Mouse (Mus musculus): ENCODE data around the gene Tns1.

The Tns1 gene

DNA sequence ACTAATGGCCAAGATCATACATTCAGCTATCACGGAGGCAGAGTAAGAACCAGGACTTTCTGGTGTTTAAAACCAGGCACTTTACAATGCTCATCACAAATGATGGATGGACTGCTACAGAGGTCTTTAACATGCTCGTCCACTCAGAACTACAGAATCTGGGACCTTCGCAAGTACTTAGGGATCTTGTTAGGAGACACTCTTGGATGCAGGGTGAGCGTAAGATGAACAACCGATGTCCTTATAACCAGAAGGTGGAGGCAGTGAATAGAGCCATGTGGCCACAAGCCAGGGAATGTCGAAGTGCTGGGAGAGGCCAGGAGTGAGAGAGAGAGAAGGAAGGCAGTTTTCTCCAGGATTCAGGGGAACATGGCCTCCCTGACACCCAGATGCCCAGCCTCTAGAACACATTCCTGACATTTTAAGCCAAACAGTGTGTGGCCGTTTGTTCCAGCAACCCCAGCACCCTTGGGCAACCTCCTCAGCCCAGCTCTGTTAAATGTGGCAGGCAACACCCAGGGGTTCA lies 130.3 kb downstream of the Tns1 start:
- DNase-seq (ENCODE audit: low read depth, low spot score) = no peak

DNA sequence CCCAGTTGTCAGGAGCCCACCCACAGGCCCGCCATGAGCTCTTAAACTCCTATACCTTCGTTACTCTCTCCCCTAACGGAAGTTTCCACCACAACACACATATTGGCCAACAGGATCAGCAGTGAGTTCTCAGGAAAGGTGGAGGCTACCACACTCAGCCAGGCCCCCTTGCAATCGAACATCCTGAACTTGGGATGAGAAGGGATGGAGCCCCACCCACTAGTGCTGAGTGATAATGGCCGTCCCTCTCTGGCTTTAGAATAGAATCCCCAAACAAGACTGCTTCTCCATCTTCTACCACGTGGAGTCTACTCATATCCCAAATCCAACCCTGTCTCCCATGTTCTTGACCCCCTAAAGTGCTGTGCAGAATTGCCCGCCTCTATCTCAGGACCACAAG lies 131.0 kb downstream of the Tns1 start:
- no peak for DNase-seq (ENCODE audit: low read depth, low spot score)

DNA sequence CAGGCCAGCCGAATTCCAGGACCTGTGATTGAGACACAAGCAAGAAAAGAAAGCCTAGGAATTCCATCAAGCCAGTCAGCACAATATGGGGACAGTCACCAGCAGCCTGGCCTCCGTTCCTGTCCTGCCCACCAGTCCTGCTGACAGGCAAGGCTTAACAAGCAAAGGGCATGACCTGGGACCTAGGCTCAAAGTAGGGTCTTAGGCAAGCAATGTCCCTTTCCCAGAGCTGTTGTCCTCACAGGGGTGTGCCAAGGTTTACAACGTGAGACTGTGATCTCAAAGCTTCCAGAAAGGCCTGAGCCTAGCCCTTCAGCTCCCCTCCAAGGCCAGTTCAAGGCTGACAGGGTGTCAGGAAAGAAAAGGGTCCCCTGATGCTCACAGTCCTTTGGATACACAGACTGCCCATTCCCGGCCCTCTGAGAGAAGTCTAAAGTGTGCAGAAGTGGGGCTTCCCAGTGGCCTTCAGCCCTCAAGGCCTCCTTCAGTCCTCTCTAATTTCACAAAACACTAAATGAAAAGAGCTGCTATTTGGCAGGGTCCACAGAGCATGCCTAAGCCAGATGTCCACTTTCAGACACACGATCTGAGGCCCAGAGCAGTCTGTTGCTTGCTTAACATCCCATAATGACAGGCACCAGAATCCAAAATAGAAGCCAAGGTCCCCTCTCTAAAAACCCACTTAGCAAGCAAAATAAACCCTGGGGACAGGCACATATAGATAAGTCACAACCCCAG lies 131.9 kb downstream of the Tns1 start:
- no peak for DNase-seq (ENCODE audit: low read depth, low spot score)

DNA sequence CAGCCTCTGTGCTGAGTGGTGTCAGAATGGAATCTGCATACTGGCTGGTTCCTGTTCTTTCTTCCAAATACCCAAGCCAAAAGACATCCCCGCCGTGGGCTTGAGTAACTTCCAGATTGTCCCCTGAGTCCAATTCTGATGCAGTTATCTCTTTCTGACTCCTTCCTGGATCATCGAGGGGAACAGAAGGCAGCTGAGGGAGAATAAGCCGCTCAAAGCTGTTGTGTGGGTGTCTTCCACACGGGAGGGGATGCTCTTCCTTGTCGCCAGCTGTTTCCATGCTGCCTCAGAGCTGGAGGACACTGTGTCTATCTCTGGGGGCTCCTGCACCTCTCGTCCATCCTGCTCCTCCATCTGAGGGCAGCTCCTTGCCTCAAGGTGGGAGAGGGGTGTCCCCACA lies 133.0 kb downstream of the Tns1 start:
- DNase-seq (ENCODE audit: low read depth, low spot score) = no peak

DNA sequence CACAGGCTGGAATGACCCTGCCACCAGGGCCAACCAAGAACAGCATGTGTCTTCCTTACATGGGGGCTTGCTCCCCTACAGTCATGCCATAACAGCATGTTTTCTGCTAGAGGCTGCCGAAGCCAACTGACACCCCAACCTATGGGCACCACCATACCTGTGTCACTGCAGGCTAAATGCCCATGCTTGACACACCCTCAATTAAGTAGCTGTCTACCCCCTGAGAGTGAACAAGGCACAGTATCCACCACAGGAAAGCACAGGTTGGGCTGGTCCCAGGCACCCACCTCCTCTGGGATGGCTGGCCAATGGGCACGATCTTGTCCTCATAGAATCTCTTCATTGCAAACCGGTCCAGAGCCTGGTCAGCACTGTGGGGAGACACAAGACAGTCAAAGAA lies 134.2 kb downstream of the Tns1 start:
- DNase-seq (ENCODE audit: low read depth, low spot score) = no peak

DNA sequence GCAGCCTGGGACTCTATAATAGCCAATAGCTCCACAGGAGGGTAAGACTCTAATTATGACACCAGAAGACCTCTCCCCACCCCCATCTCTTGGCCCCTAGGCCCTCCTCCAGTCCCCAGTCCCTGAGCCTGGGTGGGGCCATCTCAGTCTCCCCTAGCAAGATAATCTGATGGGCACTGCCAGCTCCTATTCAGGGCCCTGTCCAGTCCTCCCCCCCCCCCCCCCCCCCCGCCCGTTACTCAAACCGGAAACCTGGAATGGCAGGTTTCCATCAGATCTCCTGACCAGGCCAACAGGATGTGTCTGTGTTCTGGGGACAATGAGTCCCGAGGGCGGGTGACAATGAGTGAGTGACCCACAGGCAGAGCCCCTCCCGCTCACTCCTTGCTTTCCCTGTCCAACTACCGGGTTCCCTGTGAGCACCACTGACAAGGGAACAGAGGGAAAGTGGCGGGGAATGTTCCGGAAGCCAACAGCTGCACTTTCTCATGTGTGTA lies 136.5 kb downstream of the Tns1 start:
- DNase-seq (ENCODE audit: low read depth, low spot score) = no peak

DNA sequence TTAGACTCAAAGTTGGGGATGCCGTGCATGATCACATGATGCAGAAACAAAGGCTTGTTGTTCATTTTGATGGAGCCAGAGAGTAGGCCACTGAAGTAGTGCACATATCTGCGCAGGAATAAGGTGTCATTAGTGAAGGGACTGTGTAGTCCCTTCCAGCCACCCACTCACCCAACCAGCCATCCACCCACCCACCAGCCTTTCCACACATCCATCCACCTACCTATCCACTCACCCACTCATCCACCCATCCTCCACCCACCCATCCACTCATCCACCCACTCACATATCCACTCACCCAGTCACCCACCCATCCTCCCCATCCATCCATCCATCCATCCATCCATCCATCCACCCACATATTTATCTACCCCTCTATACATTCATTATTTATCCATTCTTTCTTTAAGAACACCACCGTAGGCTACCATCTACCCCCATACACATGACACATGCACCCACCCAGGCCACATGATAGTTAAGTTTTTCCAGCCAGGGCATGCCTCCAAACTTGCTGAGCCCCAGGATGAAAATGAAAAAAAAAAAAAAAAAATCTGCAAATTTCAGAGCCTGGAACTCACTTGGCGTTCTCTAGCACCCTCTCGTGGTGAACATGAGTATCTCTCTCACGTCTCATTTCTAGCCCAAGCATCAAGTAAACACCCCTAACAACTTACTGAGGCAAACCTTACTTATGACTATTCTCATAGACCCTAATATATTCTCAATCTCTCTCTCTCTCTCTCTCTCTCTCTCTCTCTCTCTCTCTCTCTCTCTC lies 137.8 kb downstream of the Tns1 start:
- DNase-seq (ENCODE audit: low read depth, low spot score) = peak; percentile 79

DNA sequence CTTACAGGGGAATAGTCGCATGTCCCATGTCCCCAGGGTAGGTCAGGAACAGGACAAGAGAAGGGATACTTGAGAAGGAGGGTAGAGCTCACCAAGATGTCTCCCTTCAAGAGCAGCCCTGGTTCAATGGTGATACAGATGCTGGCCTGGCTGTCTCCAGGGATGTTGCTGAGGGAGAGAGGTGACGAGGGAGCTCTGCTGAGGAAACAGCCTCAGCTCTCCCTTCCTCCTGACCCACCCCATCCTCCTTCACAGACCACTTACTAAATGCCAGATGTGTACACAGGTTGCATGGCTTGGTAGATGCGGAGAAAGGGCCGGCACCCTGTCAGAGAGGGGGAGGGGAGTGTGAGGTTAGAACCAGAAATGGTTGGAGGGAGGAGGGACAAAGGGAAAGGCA lies 138.6 kb downstream of the Tns1 start:
- no peak for DNase-seq (ENCODE audit: low read depth, low spot score)

DNA sequence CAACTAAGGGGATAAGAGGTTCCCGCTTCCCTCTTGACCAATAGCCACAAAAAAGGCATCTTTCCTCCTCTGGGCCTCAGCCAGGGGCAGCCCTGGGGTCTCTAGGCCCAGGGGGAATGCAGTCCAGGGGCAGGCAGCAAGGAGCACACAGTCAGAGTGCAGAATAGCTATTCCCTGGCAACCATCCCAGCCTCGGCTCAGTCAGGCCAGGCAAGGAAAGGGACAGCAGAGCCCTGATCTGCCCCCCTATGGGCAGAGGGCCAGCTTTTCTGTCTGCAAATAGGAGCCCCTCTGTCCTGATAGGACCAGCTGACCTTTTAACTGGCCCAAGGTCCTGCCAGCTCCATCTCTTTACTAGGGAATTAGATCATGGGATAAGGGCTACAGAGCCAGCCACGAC lies 145.0 kb downstream of the Tns1 start:
- no peak for DNase-seq (ENCODE audit: low read depth, low spot score)

DNA sequence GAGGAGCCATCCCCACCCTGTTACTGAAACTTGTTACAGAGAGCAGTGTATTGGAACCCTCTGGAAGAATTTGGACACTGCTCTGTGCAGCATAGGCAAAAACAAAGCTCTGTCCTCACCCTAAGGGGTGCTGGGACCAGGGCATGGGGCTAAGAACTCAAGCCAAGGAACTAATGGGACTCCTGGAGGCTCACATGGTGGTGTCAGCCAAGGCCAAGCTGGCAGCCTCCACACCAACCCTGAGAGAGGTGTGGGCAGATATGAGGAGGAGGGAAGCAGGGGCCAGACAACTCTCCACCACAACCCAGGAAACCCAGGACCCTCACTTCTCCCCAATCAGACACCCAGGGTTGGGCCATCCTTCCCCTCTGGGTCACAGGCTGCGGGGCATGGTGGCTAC lies 145.7 kb downstream of the Tns1 start:
- no peak for DNase-seq (ENCODE audit: low read depth, low spot score)

DNA sequence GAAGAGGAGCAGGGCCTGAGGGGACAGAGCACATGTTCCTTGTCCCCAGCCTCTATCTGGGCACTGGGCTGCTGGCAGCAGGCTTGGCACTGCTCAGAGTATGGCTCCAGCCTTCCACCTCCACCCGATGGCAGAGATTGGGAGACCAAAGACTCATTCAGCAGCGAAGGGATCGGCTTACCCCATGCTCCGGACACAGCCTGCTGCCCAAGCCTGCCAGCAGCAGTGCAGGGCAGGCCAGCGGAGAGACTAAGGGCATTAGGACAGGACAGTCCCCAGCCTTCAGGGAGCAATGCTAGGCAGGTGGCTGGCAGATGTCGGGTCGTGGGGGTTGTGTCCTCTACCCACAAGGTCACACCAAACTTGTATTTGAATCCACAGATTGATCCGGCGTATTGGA lies 150.3 kb downstream of the Tns1 start:
- DNase-seq (ENCODE audit: low read depth, low spot score) = no peak

DNA sequence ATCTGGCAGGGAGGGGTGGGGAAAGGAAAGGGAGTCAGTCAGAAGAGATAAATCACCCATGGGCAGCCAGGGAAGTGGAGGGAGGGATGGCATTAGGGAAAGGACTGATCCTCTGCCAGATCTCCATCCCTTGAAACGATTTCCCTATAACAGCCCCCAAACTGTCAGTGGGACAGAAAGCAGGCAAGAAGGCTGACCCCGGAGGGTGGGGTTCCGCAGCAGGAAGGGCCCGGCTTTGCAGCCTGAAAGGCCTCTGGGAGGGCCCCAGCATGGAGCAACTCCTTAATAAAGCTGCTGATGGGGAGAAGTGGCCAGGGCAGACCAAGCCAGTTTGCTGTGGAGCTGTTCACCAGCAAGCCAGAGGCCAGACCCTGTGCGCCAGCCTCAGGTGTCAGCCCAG lies 151.5 kb downstream of the Tns1 start:
- DNase-seq (ENCODE audit: low read depth, low spot score) = no peak

DNA sequence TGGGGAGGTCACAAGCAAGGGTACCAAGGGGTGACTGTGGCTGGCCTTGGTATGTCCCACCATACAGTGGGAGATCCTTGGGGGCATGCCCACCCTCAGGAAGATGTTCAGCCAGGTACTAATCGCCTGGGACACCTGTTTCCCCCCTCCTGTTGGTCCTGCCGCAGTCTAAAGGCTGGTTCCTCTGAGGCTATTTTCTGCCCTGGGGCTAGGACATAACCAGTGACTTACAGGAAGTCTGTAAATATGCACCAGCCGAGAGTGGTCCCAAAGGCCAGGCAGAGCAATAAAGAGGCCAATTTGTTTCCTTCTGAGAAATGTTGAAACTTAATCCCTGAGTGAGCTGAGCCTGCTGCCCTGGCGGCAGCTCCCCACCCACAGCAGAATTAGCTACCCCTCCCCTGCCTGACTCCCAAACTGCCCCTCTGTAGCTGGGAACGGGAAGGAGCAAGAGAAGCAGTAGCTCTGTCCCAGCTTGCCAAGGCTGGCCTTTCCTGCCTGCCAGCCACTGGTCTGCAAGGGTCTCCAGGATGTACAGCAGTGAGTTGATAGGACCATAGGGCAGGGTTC lies 154.0 kb downstream of the Tns1 start:
- DNase-seq (ENCODE audit: low read depth, low spot score) = no peak

DNA sequence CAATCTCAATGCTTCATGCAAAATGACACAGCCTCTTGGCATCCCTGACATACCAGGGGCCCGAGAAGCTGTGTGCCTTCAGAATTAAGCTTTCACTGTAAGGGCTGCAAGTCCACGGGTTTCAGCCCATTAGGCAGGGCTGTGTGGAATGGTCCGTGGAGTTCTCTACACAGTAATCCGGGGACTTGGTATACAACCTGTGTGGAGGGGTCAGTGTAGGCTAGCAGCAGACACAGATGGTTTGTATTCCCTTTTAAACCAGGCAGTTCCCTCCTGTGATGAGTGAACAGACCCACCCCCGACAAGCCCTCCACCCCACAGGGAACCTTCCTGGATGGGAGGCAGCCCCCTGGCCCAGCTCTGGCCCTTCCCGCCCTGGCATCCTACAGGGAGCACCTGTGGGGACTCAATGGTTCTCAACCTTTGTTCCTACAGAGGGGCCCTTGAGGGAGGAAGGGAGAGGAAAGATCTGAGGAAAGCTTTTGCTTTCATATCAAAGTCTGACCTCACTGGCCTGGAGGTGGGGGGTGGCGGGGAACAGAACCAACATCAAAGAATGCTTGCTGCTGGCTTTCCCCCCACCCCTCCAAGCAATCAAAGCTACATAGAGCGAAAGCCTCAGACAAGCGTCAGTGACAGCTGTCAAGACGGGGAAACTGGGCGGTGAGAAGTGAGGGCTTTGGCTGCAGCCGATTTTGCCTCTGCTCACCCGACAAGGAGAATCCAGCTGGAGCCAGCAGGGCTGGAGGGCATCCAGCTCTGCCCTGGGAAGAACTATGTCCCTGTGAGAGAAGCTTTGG lies 155.3 kb downstream of the Tns1 start:
- DNase-seq (ENCODE audit: low read depth, low spot score) = peak; percentile 60

DNA sequence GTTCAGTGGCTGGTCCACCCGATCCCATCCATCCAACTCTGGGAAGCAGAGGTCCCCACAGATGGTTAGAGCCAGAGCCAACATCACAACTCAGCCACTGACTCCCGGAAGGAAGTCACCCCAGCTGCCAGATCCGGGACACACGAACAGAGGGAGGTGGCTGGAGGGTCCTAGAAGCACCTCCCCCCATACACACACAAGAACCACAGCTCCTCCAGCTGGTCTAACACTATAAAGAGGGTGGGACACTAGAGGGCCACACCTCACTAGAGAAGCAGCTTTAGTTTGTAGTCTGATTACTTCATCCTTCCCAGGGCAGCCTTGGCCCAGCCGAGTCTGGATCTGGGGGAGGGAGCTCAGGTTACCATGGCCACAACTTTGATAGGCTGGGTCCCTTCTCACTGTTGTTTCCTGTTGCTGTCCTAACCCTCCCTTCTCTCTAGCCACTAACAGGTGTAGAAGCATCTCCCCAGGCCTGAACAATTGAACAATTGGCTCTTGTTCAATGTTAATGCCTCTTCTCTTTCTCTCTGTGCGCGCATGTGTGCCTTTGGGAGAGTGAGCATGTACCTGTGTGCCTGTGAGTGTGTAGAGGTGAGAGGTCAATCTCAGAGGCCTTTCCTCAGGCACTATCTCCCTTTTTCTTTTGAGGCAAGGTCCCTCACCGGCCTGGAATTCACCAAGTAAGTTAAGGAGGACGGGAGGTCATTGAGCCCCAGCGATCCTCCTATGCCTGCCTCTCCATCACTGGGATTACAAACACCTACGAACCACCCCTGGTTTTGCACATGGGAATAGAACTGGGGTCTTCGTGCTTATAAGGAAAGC lies 157.6 kb downstream of the Tns1 start:
- peak; percentile 91 for DNase-seq (ENCODE audit: low read depth, low spot score)

DNA sequence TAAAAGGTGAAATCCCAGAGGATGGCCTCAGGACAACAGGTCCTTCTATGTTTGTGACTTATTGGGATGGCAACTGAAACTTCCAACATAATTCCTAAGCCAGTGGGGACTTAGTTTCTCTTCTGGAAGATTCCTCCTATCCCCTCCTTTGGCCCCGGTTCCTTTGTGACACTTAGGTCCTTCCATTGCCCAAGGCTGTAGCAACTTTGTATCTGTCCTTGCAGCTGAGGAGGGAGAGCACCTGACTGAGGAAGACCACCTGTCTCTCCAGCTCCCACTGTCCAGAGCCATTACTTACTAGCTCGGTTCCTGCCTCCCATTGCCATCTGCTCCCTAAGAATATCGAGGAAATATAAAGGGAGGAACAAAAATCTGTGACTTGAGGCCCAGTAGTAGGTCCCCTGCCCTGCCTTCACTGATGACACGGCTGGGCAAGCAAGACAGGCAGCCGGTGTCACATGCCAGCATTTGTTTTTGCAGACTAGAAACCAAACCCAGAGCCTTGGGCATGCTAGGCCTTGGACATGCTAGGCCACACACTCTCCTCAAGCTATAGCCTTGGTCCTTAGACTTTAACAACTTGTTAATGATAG lies 160.0 kb downstream of the Tns1 start:
- no peak for DNase-seq (ENCODE audit: low read depth, low spot score)

DNA sequence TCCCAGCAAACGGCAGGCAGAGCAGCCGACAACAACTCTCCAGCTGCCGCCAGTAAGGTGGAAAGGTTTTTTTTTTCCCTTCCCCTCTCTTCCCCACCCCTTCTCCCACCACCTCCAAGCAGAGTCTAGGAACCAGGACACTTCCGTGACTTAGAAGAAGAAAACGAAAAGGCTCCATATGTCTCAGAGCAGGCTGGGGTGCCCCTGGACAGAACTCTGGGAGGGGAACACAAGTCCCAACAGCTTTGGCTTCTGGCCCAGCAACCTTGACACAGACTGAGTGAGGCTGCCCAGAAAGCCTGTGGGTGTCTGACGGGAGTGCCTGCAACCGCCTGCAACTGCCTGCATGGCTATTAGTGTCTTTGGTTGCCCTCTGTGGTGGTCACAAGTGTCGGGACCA lies 160.6 kb downstream of the Tns1 start:
- DNase-seq (ENCODE audit: low read depth, low spot score) = no peak

DNA sequence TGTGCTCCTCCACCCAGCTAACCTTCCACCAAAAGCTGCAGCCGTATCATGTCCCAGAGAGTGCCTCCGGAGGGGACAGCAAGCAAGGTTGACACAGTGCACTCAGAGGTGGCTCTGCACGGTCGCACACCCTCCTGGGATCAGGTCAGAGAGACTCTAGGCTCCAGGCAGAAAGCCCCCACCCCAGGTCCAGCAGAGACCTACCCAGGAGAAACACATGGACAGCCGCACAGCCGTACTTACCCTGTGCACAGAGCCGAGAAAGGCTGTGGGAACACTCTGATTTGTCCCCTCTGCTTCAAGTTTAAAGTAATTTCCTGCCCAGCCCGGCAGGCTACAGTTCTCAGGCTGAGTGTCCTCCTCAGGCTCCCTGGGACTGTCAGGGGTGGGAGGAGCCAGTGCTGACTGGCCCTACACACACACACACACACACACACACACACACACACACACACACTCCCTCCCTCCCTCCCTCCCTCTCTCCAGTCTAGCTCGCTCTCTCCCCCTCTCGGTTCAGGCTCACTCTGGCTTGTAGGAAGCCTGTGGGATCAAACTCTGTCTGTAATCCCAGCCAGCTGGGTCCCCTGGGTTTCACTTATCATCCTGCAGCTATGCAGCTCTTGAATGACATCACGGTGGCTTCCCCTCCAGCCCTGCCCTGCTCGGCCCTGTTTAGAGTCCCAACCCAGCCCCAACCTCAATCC lies 161.4 kb downstream of the Tns1 start:
- peak; percentile 52 for DNase-seq (ENCODE audit: low read depth, low spot score)

DNA sequence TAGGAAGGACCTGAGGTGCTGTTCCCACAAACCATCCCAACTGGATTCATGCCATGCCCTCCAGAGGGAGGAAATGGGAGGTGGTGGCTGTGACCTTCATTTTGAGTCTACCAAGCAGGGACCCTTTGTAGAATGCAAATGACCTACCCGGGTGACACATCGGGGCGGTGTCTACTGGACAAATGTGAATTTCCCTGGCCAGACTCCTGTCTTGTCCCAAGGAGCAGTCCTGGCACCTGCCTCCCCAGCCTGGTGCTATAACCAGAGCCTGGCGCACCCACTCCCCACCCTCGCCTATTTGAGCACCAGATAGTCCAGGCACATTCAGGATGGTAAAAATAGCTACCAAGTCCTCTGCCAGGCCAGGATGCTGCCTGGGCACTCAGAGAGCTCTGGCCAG lies 162.2 kb downstream of the Tns1 start:
- no peak for DNase-seq (ENCODE audit: low read depth, low spot score)

DNA sequence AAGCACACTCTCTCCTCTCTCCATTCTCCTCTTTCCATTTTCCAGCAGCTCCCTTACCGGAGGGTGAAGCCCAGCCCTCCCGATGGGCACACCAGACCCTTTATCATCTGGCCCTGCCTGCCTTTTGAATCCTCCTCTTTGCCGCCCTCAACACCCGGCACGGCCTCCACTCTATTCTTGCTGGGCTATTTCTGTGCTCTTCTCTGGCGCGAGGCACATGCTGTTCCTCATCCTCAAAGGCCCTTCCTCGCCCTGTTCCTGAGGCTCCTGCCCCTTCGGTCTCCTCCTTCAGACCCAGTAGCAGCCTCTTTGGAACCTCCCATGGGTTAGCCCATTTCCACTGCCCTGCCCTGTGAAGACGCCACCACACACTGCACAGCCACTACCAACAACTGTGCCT lies 164.5 kb downstream of the Tns1 start:
- no peak for DNase-seq (ENCODE audit: low read depth, low spot score)
